Mouse (Mus musculus) midbrain, embryonic 14.5 days (tissue): ENCODE measurements around the gene Pitpnm1. TPM values are rescaled to one million over a fixed set of nuclear protein-coding genes. Genes with fewer than 3 reads are reported as not detected.

Experiments
- ATAC-seq: fragments of 200-750 bp; cut with Nextera tagmentation; 2 replicates; pipeline ENCODE4 v1.8.0; 2017; ENCODE audit warnings: moderate number of reproducible peaks, moderate library complexity; ENCODE audit not compliant: low FRiP score, low TSS enrichment
- DNase-seq: peaks from one replicate; pipeline ENCODE4 v3.0.0-alpha.2; 2015
- H3K27ac ChIP-seq: fragments of 300-500 bp; sonication (generic); replicated peaks from 2 replicates; pipeline ENCODE4 v1.5.1; 2014; ENCODE audit warnings: mild to moderate bottlenecking, low read depth, low read length, moderate library complexity
- H3K27me3 ChIP-seq: fragments of 300-500 bp; sonication (generic); 2 replicates; pipeline ENCODE4 v1.6.1; 2014; ENCODE audit warnings: low read length, control low read depth, mixed read lengths; ENCODE audit not compliant: control insufficient read depth, insufficient read depth
- H3K36me3 ChIP-seq: fragments of 300-500 bp; sonication (generic); 2 replicates; pipeline ENCODE4 v1.6.1; 2014; ENCODE audit warnings: low read length, control low read depth; ENCODE audit not compliant: control insufficient read depth, insufficient read depth
- H3K4me1 ChIP-seq: fragments of 300-500 bp; sonication (generic); 2 replicates; pipeline ENCODE4 v1.6.1; 2014; ENCODE audit warnings: mild to moderate bottlenecking, antibody characterized with exemption, low read length, control low read depth; ENCODE audit not compliant: control insufficient read depth, insufficient read depth
- H3K4me2 ChIP-seq: fragments of 300-500 bp; sonication (generic); 2 replicates; pipeline ENCODE4 v1.6.1; 2014; ENCODE audit warnings: mild to moderate bottlenecking, low read length, moderate library complexity
- H3K4me3 ChIP-seq: fragments of 300-500 bp; sonication (generic); replicated peaks from 2 replicates; pipeline ENCODE4 v1.5.1; 2014; ENCODE audit warnings: low read depth, low read length
- H3K9ac ChIP-seq: fragments of 300-500 bp; sonication (generic); replicated peaks from 2 replicates; pipeline ENCODE4 v1.6.1; 2014; ENCODE audit warnings: mild to moderate bottlenecking, low read length, moderate library complexity
- H3K9me3 ChIP-seq: fragments of 300-500 bp; sonication (generic); 2 replicates; pipeline ENCODE4 v1.6.1; 2016; ENCODE audit warnings: low read length, control low read depth, mixed read lengths; ENCODE audit not compliant: control insufficient read depth
- WGBS: fragments of 180-500 bp; shearing (Covaris S2); extraction: QIAGEN DNeasy Blood & Tissue Kit; methylation state at CpG from one replicate; pipeline ENCODE4 v1.1.7; 2014; 5-methylcytosine and 5-hydroxymethylcytosine counted together
- polyA plus RNA-seq: library from polyadenylated mRNA; unstranded; fragments of >200 nt; fragmentation: Nextera tagmentation; extraction: Ambion mirVana; gene quantifications from 2 replicates; pipeline ENCODE4 v1.2.1, GENCODE M21; 2014

Pitpnm1 gene
- polyA plus RNA-seq: 72.8 and 89.0 TPM in 2 replicates

GRCm38 (mm10) chr19:4099837-4100717 is at the start of gene Pitpnm1:
Gene Pitpnm1, plus strand, starts transcription at chr19:4099998.
- H3K4me1 ChIP-seq: peaks cover 40% of the 10 kb centered on the region
- H3K4me2 ChIP-seq: peak within 1 kb of the TSS; percentile 86
- no peak for ATAC-seq
- no peaks in the 10 kb centered on the region for H3K9me3 ChIP-seq
- no peaks in the 10 kb centered on the region for H3K27me3 ChIP-seq
- 1% methylated on average over 50 of the region's 53 CpGs for WGBS
- DNase-seq: peak; percentile 44
- H3K27ac ChIP-seq: peak within 1 kb of the TSS; percentile 70
- peak within 1 kb of the TSS; percentile 54 for H3K4me3 ChIP-seq
- H3K9ac ChIP-seq: peak within 1 kb of the TSS; percentile 71
- peaks cover 19% of the 10 kb centered on the region for H3K36me3 ChIP-seq

- no peak for ATAC-seq
These were observed 48.8 kb upstream of the Pitpnm1 start for GRCm38 (mm10) chr19:4051016-4051415.

GRCm38 (mm10) chr19:4051741-4052515 is 47.9 kb upstream of the Pitpnm1 start:
- H3K4me2 ChIP-seq: no peak overlapping the region
- no peak overlapping the region for H3K4me3 ChIP-seq
- no peaks in the 10 kb centered on the region for H3K9me3 ChIP-seq
- no peaks in the 10 kb centered on the region for H3K4me1 ChIP-seq
- 54% methylated on average over 10 of the region's 10 CpGs for WGBS
- no peaks in the 10 kb centered on the region for H3K27me3 ChIP-seq
- no peaks in the 10 kb centered on the region for H3K36me3 ChIP-seq
- peak; percentile 77 for DNase-seq
- no peak overlapping the region for H3K9ac ChIP-seq
- no peak overlapping the region for H3K27ac ChIP-seq
- no peak for ATAC-seq

More at GRCm38 (mm10) chr19:4051016-4051415, 48.8 kb upstream of the Pitpnm1 start:
- no peak overlapping the region for H3K4me3 ChIP-seq
- WGBS: 94% methylated on average over 5 of the region's 5 CpGs
- H3K27me3 ChIP-seq: no peaks in the 10 kb centered on the region
- H3K9me3 ChIP-seq: no peaks in the 10 kb centered on the region
- H3K4me2 ChIP-seq: no peak overlapping the region
- no peak overlapping the region for H3K9ac ChIP-seq
- no peaks in the 10 kb centered on the region for H3K4me1 ChIP-seq
- DNase-seq: no peak
- no peaks in the 10 kb centered on the region for H3K36me3 ChIP-seq
- H3K27ac ChIP-seq: no peak overlapping the region

- H3K4me2 ChIP-seq: no peak overlapping the region
- H3K4me1 ChIP-seq: no peaks in the 10 kb centered on the region
- no peaks in the 10 kb centered on the region for H3K9me3 ChIP-seq
- H3K4me3 ChIP-seq: no peak overlapping the region
- WGBS: 62% methylated on average over 5 of the region's 5 CpGs
- no peak overlapping the region for H3K27ac ChIP-seq
- no peaks in the 10 kb centered on the region for H3K27me3 ChIP-seq
- H3K36me3 ChIP-seq: no peaks in the 10 kb centered on the region
- DNase-seq: no peak
- no peak for ATAC-seq
- no peak overlapping the region for H3K9ac ChIP-seq
These were observed 47.2 kb upstream of the Pitpnm1 start for GRCm38 (mm10) chr19:4052516-4053030.

GRCm38 (mm10) chr19:4054613-4055012 is 45.2 kb upstream of the Pitpnm1 start:
- Histone ChIP-seq H3K36me3 (no peaks in the 10 kb centered on the region), H3K4me2 (no peak overlapping the region), H3K4me3 (no peak overlapping the region), H3K27me3 (no peaks in the 10 kb centered on the region), H3K27ac (no peak overlapping the region), H3K9ac (no peak overlapping the region), H3K4me1 (no peaks in the 10 kb centered on the region), H3K9me3 (no peaks in the 10 kb centered on the region)
- ATAC-seq (no peak), DNase-seq (no peak)
- WGBS: 83% methylated on average over 5 of the region's 5 CpGs

GRCm38 (mm10) chr19:4055216-4055946 is 44.4 kb upstream of the Pitpnm1 start:
- Histone ChIP-seq H3K4me3 (no peak overlapping the region), H3K27me3 (no peaks in the 10 kb centered on the region), H3K4me2 (no peak overlapping the region), H3K4me1 (no peaks in the 10 kb centered on the region), H3K9ac (no peak overlapping the region), H3K36me3 (no peaks in the 10 kb centered on the region), H3K9me3 (no peaks in the 10 kb centered on the region), H3K27ac (no peak overlapping the region)
- DNase-seq: no peak
- ATAC-seq: no peak
- 73% methylated on average over 8 of the region's 8 CpGs for WGBS

- WGBS: 64% methylated on average over 15 of the region's 15 CpGs
- Histone ChIP-seq H3K36me3 (no peaks in the 10 kb centered on the region), H3K4me3 (no peak overlapping the region), H3K27me3 (no peaks in the 10 kb centered on the region), H3K9ac (no peak overlapping the region), H3K4me1 (no peaks in the 10 kb centered on the region), H3K27ac (no peak overlapping the region), H3K4me2 (no peak overlapping the region), H3K9me3 (no peaks in the 10 kb centered on the region)
- ATAC-seq (no peak), DNase-seq (no peak)
These were observed 43.7 kb upstream of the Pitpnm1 start for GRCm38 (mm10) chr19:4055947-4056693.

- Histone ChIP-seq H3K4me3 (no peak overlapping the region), H3K4me1 (no peaks in the 10 kb centered on the region), H3K27ac (no peak overlapping the region), H3K27me3 (no peaks in the 10 kb centered on the region), H3K9me3 (no peaks in the 10 kb centered on the region), H3K4me2 (no peak overlapping the region), H3K9ac (no peak overlapping the region), H3K36me3 (no peaks in the 10 kb centered on the region)
- no peak for DNase-seq
- 34% methylated on average over 4 of the region's 4 CpGs for WGBS
- no peak for ATAC-seq
These were observed 43.1 kb upstream of the Pitpnm1 start for GRCm38 (mm10) chr19:4056727-4057126.
